Mouse (Mus musculus): ENCODE data around the gene Gm21773. TPM values are rescaled to one million over a fixed set of nuclear protein-coding genes. Genes with fewer than 3 reads are reported as not detected.
"Not testable (repeated sequence)": the region's sequence is repeated elsewhere in the genome, so short reads cannot be mapped to it uniquely, and the experiment has no call there.

Gm21773 gene
- polyA plus RNA-seq (2015; fragmentation: Nextera tagmentation; extraction: Ambion mirVana), result not detected in 2 replicates

- not testable (repeated sequence) for H3K27me3 ChIP-seq (ENCODE audit: control insufficient read depth, insufficient read depth, low read length); H3K36me3 ChIP-seq (ENCODE audit: control insufficient read depth, insufficient read depth); H3K4me2 ChIP-seq (ENCODE audit: low read depth, low read length); H3K4me3 ChIP-seq (ENCODE audit: low read length); H3K27ac ChIP-seq (ENCODE audit: low read length); H3K9me3 ChIP-seq (replicated peaks; ENCODE audit: control insufficient read depth, low read length); ATAC-seq (replicated peaks; ENCODE audit: extremely low read depth, insufficient read depth, low FRiP score); H3K4me1 ChIP-seq (ENCODE audit: control insufficient read depth, insufficient read depth, low read length); H3K9ac ChIP-seq (ENCODE audit: low read length)
- WGBS, result no CpG with 5 or more reads among the region's 2 CpGs
Measured at GRCm38 (mm10) chrY:25309260-25309659, at the start of gene Gm21773. Gene Gm21773 (minus strand): TSS chrY:25309360.
